Mouse (Mus musculus) layer of hippocampus, adult 9-10 months (tissue): ENCODE results near the gene 4930404N11Rik.

Experiments used
- DNase-seq: peaks from one replicate; pipeline ENCODE4 v3.0.0; 2022; ENCODE audit warnings: low spot score

The 4930404N11Rik gene

DNA sequence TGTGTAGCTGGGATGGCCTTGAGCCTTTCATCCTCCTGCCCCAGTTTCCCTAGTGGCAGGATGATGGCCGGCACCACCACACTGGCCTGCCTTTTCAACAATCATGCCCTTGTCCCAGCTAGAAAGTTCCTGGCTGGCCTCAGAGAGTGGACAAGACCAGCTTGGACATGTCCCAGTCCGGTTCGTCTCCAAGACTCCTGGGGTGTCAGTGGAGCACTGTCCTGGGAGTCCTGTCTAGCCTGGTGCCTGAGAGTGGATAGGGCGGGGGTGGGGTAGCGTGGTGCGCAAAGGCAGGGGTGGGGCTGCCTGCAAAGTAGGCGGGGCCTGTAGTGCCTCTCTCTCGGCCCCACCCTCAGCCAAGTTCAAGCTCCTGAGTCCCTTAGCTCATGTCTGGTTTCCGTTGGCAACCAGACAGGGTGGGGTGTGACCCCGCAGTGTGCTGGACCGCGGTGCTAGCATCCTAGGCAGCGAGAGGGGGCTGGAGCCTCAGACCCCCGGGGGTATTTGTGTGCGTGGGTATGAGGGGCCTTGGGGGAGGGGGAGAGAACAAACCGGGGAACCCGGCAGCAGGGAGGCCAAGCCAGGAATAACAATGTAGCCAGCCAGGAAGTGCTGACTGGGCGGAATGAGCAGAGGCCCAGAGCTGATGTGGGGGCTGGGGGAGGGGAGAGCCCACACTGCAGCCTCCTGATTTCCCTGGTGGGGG is 36.1 kb upstream of the 4930404N11Rik start:
- no peak for DNase-seq

DNA sequence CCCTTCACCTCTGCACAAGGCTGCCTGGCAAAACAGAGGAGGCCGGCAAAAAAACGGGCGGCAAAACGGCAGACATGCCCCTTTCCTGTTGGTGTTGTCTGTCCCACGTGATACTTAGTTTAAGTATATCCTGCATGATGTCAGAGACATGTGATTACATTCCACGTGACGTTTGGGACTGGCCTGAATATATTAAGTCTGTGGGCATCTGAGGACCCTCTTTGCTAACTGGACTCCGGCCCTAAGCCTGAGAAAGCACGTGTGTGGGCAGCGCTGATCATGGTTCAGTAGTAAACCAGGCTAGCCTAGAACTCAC is 35.5 kb upstream of the 4930404N11Rik start:
- DNase-seq, result no peak

DNA sequence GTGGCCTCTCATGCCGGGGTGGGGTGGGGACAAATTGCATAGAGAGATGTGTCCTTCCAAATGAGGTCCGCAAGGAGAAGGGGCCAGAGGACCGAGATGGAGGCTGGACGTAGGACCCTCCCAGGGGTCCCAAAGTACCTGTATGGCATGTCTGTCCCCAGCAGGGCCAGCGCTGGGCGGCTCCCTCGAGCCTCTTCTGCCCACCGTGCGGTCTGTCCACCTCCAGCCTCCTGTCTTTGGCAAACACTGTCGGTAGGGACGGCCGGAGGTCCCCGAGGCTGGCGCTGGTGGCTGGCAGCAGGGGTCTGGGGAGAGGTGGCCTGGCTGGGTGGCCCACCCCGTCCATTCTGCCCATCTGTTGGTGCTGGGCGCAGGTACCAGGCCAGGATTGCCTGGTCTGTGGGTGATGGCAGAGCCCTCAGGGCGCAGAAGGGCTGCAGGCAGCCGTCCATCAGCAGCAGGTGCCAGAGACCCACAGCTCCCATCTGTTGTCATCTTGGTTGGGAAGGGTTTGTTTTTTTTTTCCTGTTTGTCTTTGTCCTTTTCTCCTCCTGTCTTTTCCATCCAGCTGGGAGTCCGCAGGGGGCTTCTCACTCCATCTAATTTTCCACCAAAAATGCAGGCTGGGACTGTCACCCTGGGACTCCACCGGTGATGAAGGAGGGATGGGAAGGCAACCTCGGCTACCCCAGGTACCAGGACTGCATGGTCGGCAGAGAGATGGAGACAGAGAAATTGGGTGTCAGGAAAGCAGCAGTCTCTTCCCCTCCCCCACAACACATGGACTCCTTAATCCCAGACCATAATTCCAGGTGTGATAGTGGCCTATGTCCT is 35.0 kb upstream of the 4930404N11Rik start:
- DNase-seq, result no peak

DNA sequence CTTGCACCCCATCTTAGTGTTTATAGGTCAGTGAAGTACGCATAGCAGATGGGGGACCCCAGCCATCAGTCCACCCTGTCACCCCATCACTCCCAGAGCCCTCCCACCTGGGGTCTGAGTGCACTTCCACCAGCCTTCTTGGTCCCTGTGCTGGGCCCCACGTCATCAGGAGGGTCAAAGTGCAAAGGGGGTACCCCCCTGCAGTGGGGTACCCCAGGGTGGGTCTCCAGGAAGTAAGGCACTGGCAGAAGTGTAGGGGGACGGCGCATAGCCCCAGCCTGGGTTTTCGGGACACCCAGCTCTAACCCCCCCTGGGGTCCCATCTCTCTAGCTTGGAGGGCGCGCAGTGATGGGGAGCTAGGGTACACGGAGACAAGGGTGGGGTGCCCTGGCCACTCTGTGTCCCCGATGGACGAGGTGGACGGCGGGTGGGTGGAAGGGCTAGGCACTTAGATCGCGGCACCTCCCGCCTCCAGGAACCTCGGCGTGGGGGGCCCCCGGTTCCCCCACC is 34.2 kb upstream of the 4930404N11Rik start:
- DNase-seq, result no peak

DNA sequence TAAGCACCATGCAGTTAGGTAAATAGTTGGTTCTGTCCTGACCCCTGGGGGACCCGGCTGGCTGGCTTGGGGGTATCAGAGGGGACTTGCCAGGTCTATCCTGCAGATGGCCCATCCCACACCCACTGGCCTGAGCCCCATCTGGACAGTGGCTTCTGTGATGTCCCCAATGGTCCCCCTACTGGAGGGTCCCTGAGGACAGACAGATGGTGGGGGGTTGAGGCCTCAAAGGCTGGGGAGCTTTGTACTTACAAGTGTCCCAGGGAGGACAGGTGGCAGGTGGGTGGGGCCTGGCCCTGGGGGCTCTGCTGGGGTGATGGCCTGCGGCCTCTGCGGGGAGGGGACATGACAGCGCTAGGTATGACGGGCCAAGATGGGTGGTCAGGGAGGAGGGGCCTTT is 33.7 kb upstream of the 4930404N11Rik start:
- no peak for DNase-seq

DNA sequence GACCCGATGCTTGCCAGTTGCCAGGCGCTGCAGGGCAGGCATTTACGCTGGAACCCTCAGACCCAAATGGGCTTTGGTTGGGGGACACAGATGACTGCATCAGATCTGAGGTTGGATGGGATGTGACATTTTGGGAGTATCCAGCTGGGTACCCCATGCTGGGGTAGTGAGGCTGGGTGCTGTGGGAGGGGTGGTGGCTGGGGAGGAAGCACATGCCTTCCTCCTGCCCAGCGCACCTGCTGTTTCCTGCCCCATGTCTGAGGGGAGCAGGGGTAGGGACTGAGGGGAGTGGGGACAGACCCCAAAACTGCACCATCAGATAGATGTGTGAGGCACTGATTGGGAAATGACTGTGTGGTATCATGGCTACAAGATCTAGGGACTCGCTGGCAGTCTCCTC is 31.1 kb upstream of the 4930404N11Rik start:
- no peak for DNase-seq

DNA sequence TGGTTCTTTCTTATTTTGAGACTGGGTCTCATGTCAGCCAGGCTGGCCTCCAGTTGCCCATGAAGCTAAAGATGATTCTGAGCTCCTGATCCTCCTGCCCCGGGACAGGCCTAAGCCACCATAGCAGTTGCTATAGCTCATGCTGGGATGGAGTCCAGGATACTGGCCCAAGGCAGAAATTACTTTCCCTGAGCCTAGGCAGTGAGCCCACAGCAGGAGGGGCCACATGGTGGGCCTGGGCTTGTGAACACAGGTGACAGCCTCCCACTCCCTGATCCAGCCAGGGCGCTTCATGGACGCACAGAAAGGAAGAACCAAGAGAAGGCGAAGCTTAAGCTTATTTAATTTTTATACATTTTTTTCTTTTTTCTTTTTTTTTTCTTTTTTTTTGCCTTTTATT is 30.2 kb upstream of the 4930404N11Rik start:
- DNase-seq, result no peak

DNA sequence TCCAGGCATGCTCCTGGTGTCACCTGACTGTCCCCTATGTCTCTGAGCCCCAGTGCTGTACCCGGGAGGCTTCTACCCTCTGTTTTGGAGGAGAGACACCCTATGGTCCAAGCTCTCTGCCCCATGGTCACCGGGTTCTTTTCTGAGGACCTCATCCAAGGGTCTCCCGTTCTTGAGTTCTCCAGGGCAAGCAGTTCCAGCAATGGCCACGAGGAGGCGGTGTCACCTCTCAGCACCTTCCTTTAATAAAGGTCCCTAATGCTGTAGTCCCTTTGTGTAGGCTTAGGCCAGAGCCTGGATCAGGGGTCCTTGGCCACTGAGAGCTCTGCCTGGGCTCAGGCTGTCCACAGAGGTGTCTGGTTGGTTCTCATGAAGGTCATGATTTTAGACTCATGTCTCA is 29.5 kb upstream of the 4930404N11Rik start:
- DNase-seq, result no peak

DNA sequence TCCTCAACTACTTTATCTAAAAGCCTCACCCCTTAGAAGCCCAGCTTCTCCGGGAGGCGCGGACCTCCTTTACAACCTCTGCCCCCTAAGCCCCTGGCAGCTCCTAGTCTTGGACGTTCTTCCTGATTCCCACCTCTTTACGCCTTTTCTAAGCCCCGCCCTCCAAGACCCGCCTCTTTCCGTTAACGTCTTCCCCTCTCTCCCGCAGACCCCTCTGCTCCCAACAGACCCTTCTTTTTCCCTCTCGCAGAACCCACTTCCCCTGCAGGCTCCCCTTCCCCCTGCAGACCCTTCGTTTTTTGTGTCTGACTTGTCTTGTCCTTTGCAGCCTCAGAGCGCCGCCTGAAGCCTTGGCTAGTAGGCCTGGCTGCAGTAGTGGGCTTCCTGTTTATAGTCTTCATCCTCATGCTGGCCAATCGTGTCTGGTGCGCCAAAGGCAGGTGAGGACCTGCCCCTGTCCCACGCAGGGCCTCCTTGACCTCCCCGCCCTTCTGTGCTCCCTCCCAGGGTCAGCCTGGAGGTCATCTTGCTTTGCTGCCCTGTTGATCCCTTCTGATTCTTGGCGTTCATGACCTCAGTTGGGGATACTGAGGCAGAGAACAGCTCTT is 27.9 kb upstream of the 4930404N11Rik start:
- no peak for DNase-seq

DNA sequence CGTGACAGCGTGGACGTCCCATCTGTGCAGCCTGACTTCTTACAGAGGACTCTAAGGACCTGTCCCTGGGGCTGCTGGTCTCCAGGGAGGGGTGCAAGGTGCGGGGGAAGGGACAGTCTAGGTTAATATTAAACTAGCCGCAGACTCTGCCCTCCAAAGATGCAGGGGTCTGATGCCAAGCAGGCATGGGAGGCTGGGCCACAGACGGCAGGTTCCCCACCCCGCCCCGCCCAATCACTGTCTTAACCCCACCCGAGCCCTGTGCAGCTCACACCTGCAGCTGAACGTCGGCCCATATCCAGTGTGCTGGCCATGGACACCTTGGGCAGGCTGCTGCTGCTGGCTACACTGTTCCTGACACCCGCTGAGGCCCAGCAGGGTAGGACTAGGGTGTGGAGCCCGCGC is 27.2 kb upstream of the 4930404N11Rik start, which contains the start of gene Smim24:
Smim24 (plus strand) TSS at position 271 of the 405 bp plus-strand sequence.
- no peak for DNase-seq

DNA sequence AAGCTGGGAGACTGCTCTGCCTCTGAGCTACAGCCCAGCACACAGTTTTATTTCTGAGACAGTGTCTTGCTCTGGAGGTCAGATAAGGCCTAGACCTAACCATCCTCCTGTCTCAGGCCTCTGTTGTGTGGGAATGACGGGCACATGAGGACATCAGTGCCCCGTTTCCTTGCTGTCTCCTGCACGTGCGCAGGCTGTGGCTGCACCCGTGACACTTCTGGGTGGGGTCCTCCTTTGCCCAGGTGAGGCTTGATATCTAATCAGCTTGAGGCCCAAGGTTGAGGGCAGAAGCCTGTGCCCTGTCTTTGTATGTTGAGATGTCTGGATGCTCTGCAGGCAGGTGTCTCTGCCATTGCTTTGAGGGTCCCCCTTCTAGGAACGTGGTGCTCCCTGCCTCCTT is 26.7 kb upstream of the 4930404N11Rik start:
- no peak for DNase-seq

DNA sequence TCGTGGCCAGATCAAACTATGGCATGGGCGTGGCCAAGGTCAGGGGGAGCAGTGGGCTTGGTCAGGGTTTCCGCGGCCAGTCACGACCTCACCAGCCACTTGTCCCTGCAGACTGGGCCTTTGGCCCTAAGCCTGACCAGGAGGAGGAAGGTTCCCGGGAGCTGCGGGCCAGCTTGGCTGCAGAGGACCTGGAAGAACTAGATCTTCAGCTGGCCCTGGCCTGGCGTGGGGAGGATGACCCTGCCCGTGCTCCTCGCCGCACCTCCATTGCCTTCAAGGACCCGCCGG is 25.0 kb upstream of the 4930404N11Rik start:
- no peak for DNase-seq

DNA sequence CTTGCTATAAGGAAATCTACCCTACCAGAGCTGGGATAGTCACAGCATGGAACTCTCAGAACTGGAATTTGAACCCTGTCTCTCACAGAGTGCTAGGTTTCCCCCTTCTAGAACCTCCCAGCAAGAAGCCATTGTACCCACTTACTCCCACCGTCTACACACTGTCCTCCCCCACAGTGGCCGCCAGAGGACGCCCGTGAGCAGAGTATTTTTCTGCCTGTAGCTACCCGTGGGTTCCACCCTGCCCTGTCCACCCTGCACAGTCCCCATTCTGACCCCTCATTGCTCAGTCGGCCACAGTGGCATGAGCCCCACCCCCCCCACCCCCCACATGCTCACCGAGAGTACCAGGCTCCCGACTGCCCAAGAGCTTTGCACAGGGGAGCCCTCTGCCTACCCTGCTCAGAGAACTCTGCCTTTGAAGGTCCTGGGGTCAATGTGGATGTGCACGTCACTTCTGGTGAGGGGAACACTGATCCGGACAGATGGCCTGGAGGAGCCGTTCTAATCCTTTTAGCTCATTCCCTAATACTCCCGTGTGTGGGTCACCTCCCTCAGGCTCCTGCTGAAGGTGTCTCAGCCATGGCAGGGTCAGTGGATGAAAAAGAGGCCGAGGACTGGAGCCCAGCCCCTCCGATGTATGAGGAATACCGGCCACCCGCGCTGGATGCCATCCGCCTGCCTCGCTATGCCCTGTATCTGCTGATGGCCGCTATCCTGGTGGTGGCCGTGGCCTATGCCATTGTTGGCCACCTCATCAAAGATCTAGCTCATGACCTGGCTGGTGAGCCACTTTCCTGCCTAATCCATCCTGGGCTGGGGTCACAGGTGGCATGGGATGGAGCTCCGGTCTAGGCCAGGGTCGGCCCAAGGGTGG is 24.4 kb upstream of the 4930404N11Rik start:
- no peak for DNase-seq

DNA sequence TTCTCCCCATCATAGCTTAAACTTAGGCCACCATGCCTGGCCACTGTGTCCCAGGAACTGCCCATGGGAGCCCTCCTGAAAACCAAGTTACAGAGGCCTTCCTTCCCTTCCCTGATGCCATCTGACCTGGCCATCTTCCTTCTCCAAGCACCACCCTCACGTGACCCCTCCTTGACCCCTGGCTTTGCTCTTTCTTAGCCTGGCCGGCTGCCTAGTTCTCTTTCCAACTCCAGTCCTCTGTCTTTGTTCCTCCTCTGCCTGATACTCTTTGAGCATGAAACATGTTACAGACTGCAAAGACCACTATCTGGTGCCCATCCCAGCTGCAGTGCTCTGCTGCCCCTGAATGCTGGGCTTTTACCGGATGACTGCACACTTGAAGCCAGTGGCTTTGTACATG is 23.8 kb upstream of the 4930404N11Rik start:
- DNase-seq, result no peak

DNA sequence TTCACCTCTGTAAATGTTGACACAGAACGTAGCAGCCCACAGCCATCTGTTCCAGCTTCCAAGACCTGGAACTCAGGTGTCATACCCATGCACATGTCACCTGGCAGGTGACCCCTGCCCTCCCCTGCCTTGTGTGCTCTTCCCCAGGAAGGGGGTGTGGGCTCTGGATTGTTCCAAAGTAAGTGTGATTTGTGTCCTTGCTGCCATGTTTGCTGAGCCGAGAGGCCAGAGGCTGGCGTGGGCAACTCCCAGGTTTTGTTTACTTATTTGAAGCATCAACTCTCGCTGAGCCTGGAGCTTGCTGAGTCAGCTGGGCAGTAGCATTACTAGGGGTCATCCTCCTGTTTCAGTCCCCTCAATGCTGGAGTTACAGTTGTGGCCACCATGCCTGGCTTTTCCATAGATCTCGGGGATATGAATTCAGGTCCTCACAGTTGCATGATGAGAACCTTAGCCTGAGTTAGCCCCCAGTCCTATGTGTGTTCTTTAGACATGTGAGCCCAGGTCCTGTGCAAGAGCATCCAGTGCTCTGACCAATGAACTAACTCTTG is 23.0 kb upstream of the 4930404N11Rik start, which contains the start of gene Gm48552:
Gm48552 (plus strand) TSS at position 501 of the 551 bp plus-strand sequence.
- no peak for DNase-seq

DNA sequence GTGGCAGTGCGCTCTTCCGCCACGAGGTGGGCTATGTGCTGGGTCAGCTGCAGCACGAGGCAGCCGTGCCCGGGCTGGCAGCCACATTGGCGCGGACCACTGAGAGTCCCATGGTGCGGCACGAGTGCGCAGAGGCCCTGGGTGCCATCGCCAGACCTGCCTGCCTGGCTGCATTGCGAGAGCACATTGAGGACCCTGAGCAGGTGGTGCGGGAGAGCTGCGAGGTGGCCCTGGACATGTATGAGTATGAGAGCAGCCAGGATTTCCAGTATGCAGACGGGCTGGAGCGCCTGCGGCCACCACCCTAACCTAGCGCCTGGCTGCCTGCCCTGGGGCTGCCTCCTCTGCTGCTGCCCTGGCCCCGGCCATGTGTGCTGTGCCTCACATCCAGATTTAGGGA is 22.1 kb upstream of the 4930404N11Rik start:
- DNase-seq, result no peak

DNA sequence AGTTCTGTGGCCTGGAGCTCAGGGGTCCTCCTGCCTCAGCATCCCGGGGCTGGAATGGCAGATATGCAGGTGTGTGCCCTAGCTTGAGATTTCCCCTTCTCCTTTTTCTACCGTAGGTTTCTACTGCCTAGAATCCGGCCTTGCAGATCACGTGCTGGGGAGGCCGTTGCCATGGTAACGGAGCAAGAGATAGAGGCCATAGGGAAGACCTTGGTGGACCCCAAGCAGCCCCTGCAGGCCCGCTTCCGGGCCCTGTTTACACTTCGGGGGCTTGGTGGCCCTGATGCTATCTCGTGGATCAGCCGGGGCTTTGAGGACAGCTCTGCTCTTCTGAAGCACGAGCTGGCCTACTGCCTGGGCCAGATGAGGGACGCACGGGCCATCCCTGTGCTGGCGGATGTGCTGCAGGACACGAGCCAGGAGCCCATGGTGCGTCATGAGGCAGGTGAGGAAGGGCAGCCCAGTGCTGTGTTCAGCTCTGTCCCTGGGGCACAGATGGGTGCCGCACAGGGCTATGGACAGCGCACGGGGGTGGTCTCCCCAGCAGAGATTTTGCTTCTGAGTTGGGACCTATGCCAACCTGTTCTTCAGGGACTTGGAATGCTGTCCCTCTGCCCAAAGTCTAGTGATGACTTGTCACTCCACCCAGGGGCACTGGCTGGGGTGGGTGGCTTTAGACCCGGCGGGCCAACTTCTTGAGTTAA is 20.1 kb upstream of the 4930404N11Rik start:
- no peak for DNase-seq

DNA sequence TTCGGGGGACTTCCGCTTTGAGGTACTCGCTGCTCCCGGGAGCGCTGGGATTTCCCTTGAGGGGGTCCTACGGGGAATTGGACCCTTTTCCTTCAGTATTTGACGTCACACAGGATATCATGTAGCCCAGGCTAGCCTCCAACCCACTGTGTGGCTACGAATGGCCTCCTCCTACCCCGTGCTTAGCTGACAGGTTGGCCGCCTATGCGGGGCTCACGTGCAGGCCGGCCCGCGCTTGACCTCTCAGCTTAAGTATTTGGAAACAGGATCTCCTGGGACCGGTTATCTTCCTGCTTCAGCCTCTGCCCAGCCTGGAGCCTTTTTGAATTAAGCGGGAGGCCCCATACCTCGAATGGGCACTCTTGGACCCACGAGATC is 19.0 kb upstream of the 4930404N11Rik start:
- DNase-seq, result no peak

DNA sequence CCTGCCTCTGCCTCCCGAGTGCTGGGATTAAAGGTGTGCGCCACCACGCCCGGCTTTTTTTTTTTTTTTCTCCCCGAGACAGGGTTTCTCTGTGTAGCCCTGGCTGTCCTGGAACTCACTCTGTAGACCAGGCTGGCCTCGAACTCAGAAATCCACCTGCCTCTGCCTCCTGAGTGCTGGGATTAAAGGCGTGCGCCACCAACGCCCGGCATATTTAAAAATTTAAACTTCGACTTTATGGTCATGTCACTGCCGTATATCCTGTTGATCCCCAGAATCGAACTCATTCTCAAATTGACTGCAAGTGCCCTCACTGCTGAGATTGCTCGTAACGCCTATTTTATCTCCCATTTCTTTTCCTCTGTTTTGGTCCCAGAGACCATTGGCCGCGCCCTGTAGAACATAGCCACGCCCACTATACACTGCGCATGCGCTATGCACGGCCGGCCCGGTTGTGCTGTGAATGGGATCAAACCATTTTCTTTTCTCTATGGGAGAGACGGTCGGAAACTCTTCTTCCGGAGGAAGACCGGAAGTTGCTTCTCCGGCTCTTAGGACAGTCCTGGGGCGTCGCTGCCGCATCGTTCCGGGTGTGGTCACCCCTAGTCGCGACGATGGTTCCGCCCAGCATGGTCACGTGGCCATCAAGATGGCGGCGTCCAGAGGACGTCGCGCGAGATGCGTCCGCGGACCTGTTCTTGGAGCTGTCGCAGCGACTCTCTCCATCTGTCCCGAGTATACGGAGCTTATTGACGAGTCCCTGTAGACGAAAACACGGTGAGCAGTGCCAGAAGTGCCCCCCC is 18.4 kb upstream of the 4930404N11Rik start, which contains the start of the genes Dohh and Gm48551:
Dohh (plus strand) TSS at position 627 of the 803 bp plus-strand sequence.
Gm48551 (plus strand) TSS at position 665 of the 803 bp plus-strand sequence.
- peak; percentile 96 for DNase-seq

DNA sequence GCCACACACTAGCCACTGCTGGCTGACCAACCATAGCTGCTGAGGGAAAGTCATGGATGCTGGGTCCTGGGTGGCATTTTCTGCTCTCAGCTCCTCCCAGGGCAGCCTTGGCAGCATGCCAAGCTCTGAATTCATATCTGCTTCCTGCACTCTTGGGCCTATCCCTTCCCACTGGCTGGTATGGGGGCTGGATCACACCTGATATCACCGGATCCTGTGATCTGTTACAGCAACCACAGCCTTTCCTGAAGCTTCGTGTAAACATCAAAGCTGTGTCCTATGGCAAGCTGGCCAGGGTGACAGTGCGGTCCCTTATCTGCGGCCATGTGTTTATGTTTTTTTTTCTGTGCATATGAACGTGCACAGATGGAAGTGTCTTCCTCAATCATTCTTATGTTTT is 16.4 kb upstream of the 4930404N11Rik start:
- DNase-seq, result no peak
